Mouse (Mus musculus) myocyte (in vitro differentiated cells): ENCODE measurements around the gene Rubcn. TPM values are rescaled to one million over a fixed set of nuclear protein-coding genes. Genes with fewer than 3 reads are reported as not detected.

Source experiments
- H3K27me3 ChIP-seq: one replicate; pipeline ENCODE4 v1.6.1; 2011; ENCODE audit not compliant: control insufficient read depth, insufficient read depth, insufficient read length
- H3K36me3 ChIP-seq: one replicate; pipeline ENCODE4 v1.6.1; 2011; ENCODE audit not compliant: control insufficient read depth, insufficient read depth
- H3K4me2 ChIP-seq: one replicate; pipeline ENCODE4 v1.6.1; 2011; ENCODE audit warnings: low read depth, control low read depth
- H3K4me3 ChIP-seq: one replicate; pipeline ENCODE4 v1.5.1; 2011; ENCODE audit warnings: mild to moderate bottlenecking, control low read depth, moderate library complexity
- H3K79me2 ChIP-seq: one replicate; pipeline ENCODE4 v1.6.1; 2011; ENCODE audit not compliant: control insufficient read depth, insufficient read depth
- H3ac ChIP-seq: one replicate; pipeline ENCODE4 v1.6.1; 2011; ENCODE audit not compliant: control insufficient read depth, insufficient read length
- CEBPB ChIP-seq: IDR thresholded peaks from 2 replicates; pipeline ENCODE4 v1.6.1; 2011; ENCODE audit warnings: mild to moderate bottlenecking, moderate library complexity; ENCODE audit not compliant: poor library complexity, insufficient read depth, severe bottlenecking
- E2F4 ChIP-seq: IDR thresholded peaks from one replicate; pipeline ENCODE4 v1.6.1; 2011; ENCODE audit warnings: mild to moderate bottlenecking, control low read depth, moderate library complexity; ENCODE audit not compliant: insufficient read depth
- MAX ChIP-seq: IDR thresholded peaks from one replicate; pipeline ENCODE4 v1.6.1; 2011; ENCODE audit warnings: low read depth, mild to moderate bottlenecking, control low read depth
- MYOD1 ChIP-seq, 3 experiments: IDR thresholded peaks; one replicate each; pipeline ENCODE4 v1.6.1; 2011; ENCODE audit warnings: control low read depth in 2 of 3, low read depth in 2 of 3, mild to moderate bottlenecking in 2 of 3, moderate library complexity in 1 of 3; ENCODE audit not compliant: insufficient read length in 2 of 3, control insufficient read depth in 1 of 3
- MYOG ChIP-seq, 3 experiments: IDR thresholded peaks; one replicate each; pipeline ENCODE4 v1.6.1; 2011; ENCODE audit warnings: control low read depth in 2 of 3, low read depth in 2 of 3, mild to moderate bottlenecking in 2 of 3; ENCODE audit not compliant: insufficient read length in 2 of 3, control insufficient read depth in 1 of 3, insufficient read depth in 1 of 3
- POLR2A ChIP-seq: IDR thresholded peaks from one replicate; pipeline ENCODE4 v1.6.1; 2011; ENCODE audit warnings: low read depth, mild to moderate bottlenecking, control low read depth, moderate library complexity; ENCODE audit not compliant: insufficient read length
- POLR2AphosphoS2 ChIP-seq: IDR thresholded peaks from one replicate; pipeline ENCODE4 v1.6.1; 2011; ENCODE audit warnings: low read depth, control low read depth; ENCODE audit not compliant: insufficient read length
- REST ChIP-seq: IDR thresholded peaks from one replicate; pipeline ENCODE4 v1.6.1; 2011; ENCODE audit warnings: mild to moderate bottlenecking, control low read depth, moderate library complexity; ENCODE audit not compliant: insufficient read depth, insufficient read length
- SRF ChIP-seq: IDR thresholded peaks from one replicate; pipeline ENCODE4 v1.6.1; 2011; ENCODE audit warnings: low read depth; ENCODE audit not compliant: control insufficient read depth, insufficient read length
- TCF12 ChIP-seq: IDR thresholded peaks from one replicate; pipeline ENCODE4 v1.6.1; 2011; ENCODE audit warnings: mild to moderate bottlenecking, control low read depth; ENCODE audit not compliant: poor library complexity, insufficient read depth, severe bottlenecking
- TCF3 ChIP-seq: IDR thresholded peaks from one replicate; pipeline ENCODE4 v1.6.1; 2011; ENCODE audit warnings: low read depth, control low read depth; ENCODE audit not compliant: insufficient read length
- USF1 ChIP-seq: IDR thresholded peaks from one replicate; pipeline ENCODE4 v1.6.1; 2011; ENCODE audit warnings: low read depth, mild to moderate bottlenecking, control low read depth, moderate library complexity
- polyA plus RNA-seq: library from polyadenylated mRNA; unstranded; fragments of >200 nt; fragmentation: generic; extraction: Trizol; gene quantifications from one replicate; pipeline ENCODE4 v1.2.1, GENCODE M21; 2012; ENCODE audit warnings: missing spikeins

Gene Rubcn
- polyA plus RNA-seq, 1 experiment: 34.0 TPM

DNA sequence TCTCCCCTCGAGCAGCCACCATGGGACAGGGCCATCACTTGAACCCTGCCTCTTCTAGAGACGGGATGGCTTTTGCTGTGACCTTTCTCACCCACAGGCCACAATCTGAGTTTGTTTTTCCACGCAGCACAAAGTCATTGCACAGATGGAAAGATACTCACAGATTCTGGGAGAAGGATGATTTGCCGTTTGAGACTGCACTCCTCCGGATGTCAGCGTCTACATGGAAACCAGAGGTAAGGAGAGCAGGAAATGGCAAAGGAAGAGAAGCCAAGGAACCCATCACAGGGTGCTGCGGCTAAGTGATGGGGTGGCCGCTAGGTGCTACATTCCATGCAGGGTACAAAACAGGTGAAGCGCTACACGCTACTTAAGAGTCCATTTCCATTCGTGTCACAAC is 48.5 kb downstream of the Rubcn start:
- Histone ChIP-seq H3ac (no peak overlapping the region), H3K4me2 (no peak overlapping the region), H3K27me3 (no peaks in the 10 kb centered on the region), H3K4me3 (no peak overlapping the region), H3K36me3 (peaks cover 7% of the 10 kb centered on the region), H3K79me2 (no peaks in the 10 kb centered on the region)
- TF ChIP-seq MYOD1 (IDR thresholded peaks at IDR 0.05; ENCODE audit: control insufficient read depth in 1 of 3, insufficient read length in 2 of 3, low read depth in 2 of 3) (no peak), SRF (no peak), CEBPB (no peak), POLR2AphosphoS2 (no peak), TCF12 (no peak), TCF3 (no peak), REST (no peak), MAX (no peak), E2F4 (no peak), USF1 (no peak)

DNA sequence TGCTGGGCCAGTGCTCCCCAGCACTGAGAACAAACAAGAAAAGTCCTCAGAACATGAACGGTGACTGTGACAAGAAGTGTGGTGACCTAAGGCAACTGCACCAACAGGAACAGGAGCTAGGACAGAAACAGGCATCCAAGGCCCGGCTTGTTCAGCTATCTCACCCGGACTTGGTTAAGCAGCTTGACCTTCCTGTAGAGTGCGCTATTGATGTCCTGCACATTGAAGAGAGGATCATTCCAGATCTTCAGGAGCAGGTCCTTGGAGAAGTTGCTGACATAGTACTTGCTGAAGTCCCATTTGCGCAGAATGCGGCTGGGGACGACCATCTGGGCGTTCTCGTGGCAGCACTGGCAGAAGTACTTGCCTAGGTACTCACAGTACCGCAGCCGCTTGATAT is 51.0 kb downstream of the Rubcn start:
- H3K79me2 ChIP-seq: no peaks in the 10 kb centered on the region
- H3K36me3 ChIP-seq: peaks cover 7% of the 10 kb centered on the region
- no peak overlapping the region for H3K4me2 ChIP-seq
- no peaks in the 10 kb centered on the region for H3K27me3 ChIP-seq
- no peak for TF ChIP-seq MAX
- TF ChIP-seq SRF: no peak
- TF ChIP-seq USF1: no peak
- no peak for TF ChIP-seq POLR2A
- no peak for TF ChIP-seq E2F4
- TF ChIP-seq POLR2AphosphoS2: no peak
- TF ChIP-seq REST: no peak
- TF ChIP-seq TCF3: no peak
- no peak for TF ChIP-seq MYOG (IDR thresholded peaks at IDR 0.05; ENCODE audit: control insufficient read depth in 1 of 3, insufficient read depth in 1 of 3, insufficient read length in 2 of 3, low read depth in 2 of 3)
- TF ChIP-seq TCF12: no peak
- no peak for TF ChIP-seq CEBPB
- TF ChIP-seq MYOD1 (IDR thresholded peaks at IDR 0.05; ENCODE audit: control insufficient read depth in 1 of 3, insufficient read length in 2 of 3, low read depth in 2 of 3): no peak
- no peak overlapping the region for H3K4me3 ChIP-seq
- no peak overlapping the region for H3ac ChIP-seq

DNA sequence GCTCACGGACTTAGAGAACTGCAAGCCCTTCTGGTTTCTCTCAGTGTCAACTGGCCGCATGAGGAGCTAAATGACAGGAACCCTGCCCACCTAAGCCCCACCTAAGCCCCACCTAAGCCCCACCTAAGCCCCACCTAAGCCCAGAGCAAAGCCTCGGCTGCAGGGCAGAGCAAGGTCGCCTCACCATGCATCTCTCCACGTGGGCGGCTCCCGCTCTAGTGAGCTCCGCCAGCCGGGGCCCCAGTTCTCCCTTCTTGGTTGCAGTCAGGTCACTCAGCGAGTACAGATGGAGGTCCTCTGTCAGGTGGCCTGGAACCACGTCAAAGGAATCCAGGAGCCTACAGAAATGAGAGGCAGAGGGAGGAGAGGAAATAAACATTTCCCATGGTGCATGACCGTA is 52.2 kb downstream of the Rubcn start:
- no peak overlapping the region for H3ac ChIP-seq
- H3K4me3 ChIP-seq: no peak overlapping the region
- no peaks in the 10 kb centered on the region for H3K79me2 ChIP-seq
- TF ChIP-seq TCF3: no peak
- no peak for TF ChIP-seq REST
- no peak for TF ChIP-seq MAX
- TF ChIP-seq POLR2A: no peak
- no peak for TF ChIP-seq POLR2AphosphoS2
- TF ChIP-seq MYOD1 (IDR thresholded peaks at IDR 0.05; ENCODE audit: control insufficient read depth in 1 of 3, insufficient read length in 2 of 3, low read depth in 2 of 3): no peak
- no peak for TF ChIP-seq TCF12
- TF ChIP-seq CEBPB: no peak
- TF ChIP-seq E2F4: no peak
- TF ChIP-seq USF1: no peak
- TF ChIP-seq MYOG (IDR thresholded peaks at IDR 0.05; ENCODE audit: control insufficient read depth in 1 of 3, insufficient read depth in 1 of 3, insufficient read length in 2 of 3, low read depth in 2 of 3): no peak
- TF ChIP-seq SRF: no peak
- H3K36me3 ChIP-seq: no peaks in the 10 kb centered on the region
- H3K4me2 ChIP-seq: no peak overlapping the region
- no peaks in the 10 kb centered on the region for H3K27me3 ChIP-seq

DNA sequence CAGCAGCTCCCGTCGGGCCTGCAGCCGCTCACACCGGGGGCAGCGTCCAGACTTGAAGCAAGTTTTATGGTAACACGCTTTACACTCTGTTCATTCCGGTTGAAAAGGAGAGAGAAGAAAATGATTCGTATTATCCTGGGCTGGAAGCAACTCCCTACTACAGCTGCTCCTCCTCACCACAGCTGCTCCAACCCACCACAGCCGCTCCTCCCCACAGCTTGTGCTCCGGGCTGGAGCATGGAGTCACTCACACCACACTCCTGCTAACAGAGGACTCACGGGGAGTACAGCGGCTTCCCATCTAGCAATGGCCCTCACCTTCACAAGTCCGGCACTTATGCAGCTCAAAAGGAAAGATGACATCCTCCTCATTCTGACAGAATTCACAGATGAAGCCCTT is 53.5 kb downstream of the Rubcn start:
- TF ChIP-seq USF1 (no peak), MYOG (IDR thresholded peaks at IDR 0.05; ENCODE audit: control insufficient read depth in 1 of 3, insufficient read depth in 1 of 3, insufficient read length in 2 of 3, low read depth in 2 of 3) (peak in 2 of 3 experiments; percentile 85 to 91), MYOD1 (IDR thresholded peaks at IDR 0.05; ENCODE audit: control insufficient read depth in 1 of 3, insufficient read length in 2 of 3, low read depth in 2 of 3) (peak in 2 of 3 experiments; percentile 81 to 86)
- H3K27me3 ChIP-seq: no peaks in the 10 kb centered on the region
- H3ac ChIP-seq: no peak overlapping the region
- no peak overlapping the region for H3K4me3 ChIP-seq
- H3K79me2 ChIP-seq: no peaks in the 10 kb centered on the region
- no peak overlapping the region for H3K4me2 ChIP-seq
- no peaks in the 10 kb centered on the region for H3K36me3 ChIP-seq

DNA sequence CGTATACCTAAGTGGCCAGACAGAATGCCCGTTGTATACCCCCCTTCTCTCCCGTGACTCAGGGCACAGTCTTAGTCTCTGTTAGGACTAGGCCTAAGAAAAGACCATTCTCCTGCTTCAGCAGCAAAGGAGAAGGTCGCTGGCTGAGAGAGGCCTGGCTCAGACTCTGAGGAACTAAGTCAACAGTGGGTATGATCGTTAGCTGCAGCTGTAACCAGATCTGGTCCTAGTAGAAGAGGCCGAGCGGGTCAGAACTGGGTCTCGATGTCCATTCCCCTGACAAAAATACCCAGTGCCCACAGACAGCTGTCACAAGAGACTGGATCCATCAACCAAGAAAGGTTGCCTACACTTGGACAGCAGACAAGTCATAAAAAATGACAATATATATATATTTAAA is 54.1 kb downstream of the Rubcn start:
- Histone ChIP-seq H3K27me3 (no peaks in the 10 kb centered on the region), H3K36me3 (no peaks in the 10 kb centered on the region), H3K4me3 (no peak overlapping the region), H3K4me2 (no peak overlapping the region), H3ac (no peak overlapping the region), H3K79me2 (no peaks in the 10 kb centered on the region)
- TF ChIP-seq E2F4 (no peak), POLR2AphosphoS2 (no peak), MYOD1 (IDR thresholded peaks at IDR 0.05; ENCODE audit: control insufficient read depth in 1 of 3, insufficient read length in 2 of 3, low read depth in 2 of 3) (peak in 1 of 3 experiments; percentile 6)
